ENCODE assay signal across 8 mouse cellular contexts in the genomic region with DNA sequence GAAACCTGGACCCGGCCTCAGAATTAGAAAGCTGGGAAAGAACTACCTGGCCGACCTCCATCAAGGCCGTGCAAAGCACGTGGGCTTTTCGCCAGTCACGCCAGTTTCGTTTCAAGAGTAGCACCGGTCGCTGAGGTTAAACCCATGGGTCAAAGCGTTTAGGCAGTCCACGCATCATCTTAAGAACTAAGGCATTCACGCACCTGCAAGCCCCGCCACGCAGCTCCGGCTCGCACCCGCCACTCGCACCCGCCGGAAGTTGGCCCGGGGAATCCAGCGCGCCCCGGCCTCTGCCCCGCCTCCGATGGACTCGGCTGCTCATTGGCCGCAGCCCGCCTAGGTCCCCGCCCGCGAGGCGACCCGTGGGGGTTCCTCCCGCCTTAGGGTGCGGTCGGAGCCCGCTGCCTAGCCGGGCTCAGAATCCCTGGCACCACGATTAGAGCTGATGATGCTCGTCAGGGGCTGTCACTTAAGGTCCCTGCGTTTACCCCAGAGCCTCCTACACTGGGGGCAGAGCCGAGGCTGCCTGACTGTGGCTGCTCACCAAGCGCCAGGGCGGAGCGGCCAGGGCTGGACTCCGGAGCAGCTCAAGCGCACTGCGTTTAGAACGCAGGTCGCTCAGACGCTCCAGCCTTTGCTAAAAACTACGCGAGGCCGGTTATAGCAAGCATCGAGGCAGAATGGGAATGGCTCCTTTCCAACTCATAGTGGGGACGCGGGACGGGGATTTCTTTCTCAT. TPM values are rescaled to one million over a fixed set of nuclear protein-coding genes. Genes with fewer than 3 reads are reported as not detected.
DNase-seq lines count a peak whose midpoint lies in the region; ATAC-seq and TF ChIP-seq lines count a peak whose summit lies in the region.

Gene Gart (minus strand): TSS at position 272 of the 739 bp plus-strand sequence.

- TF ChIP-seq POLR2A in heart, adult 2 months (IDR thresholded peaks at IDR 0.05; ENCODE audit: insufficient read depth, low read depth, low read length) = peak; percentile 99

- TF ChIP-seq EP300 in heart, adult 2 months (IDR thresholded peaks at IDR 0.05; ENCODE audit: insufficient read depth, low read depth, low read length) = no peak; the same call in 1 of the 2 replicates

- no peaks in the 10 kb centered on the region for H3K27me3 ChIP-seq in embryonic facial prominence, embryonic 13.5 days
- H3K27me3 ChIP-seq in heart, adult 2 months (ENCODE audit: control insufficient read depth, insufficient read depth, low read length) = no peaks in the 10 kb centered on the region
- H3K27me3 ChIP-seq in limb, embryonic 13.5 days = no peaks in the 10 kb centered on the region
- H3K27me3 ChIP-seq in midbrain, embryonic 16.5 days (ENCODE audit: control insufficient read depth, insufficient read depth, low read depth, low read length) = no peaks in the 10 kb centered on the region

- H3K79me2 ChIP-seq in heart, adult 2 months (replicated peaks; ENCODE audit: control insufficient read depth, insufficient read depth, low read length) = peaks cover 2% of the 10 kb centered on the region; the same call in 1 of the 2 replicates

- peak; percentile 88 for ATAC-seq in embryonic facial prominence, embryonic 13.5 days (ENCODE audit: insufficient number of reproducible peaks, insufficient read depth, low FRiP score, low TSS enrichment, low read depth)
- peak; percentile 86 for ATAC-seq in limb, embryonic 13.5 days (ENCODE audit: low FRiP score, low read depth)
- peak; percentile 92 for ATAC-seq in midbrain, embryonic 16.5 days

- DNase-seq in 3134 (ENCODE audit: extremely low read depth, insufficient read length, low spot score) = peak; percentile 91
- peak; percentile 97 to 99 for DNase-seq in adrenal gland, postnatal 36 days
- DNase-seq in heart, adult 2 months = peak; percentile 96 to 97
- DNase-seq in kidney, adult 8-10 months = peak; percentile 92 to 93
- peak; percentile 90 to 95 for DNase-seq in spleen, postnatal 14 days (ENCODE audit: low spot score in 2 of 2)

- TF ChIP-seq CTCF in heart, adult 2 months (IDR thresholded peaks at IDR 0.05) = no peak

- H3K9ac ChIP-seq in embryonic facial prominence, embryonic 13.5 days = peak within 1 kb of the TSS; percentile 93
- H3K9ac ChIP-seq in heart, adult 2 months (ENCODE audit: low read depth, low read length) = peak within 1 kb of the TSS; percentile 93
- peak within 1 kb of the TSS; percentile 89 for H3K9ac ChIP-seq in limb, embryonic 13.5 days
- H3K9ac ChIP-seq in midbrain, embryonic 16.5 days (ENCODE audit: low read depth, low read length) = peak within 1 kb of the TSS; percentile 86

- peak within 1 kb of the TSS; percentile 98 for H3K27ac ChIP-seq in embryonic facial prominence, embryonic 13.5 days
- peak within 1 kb of the TSS; percentile 99 for H3K27ac ChIP-seq in heart, adult 2 months
- peak within 1 kb of the TSS; percentile 98 for H3K27ac ChIP-seq in limb, embryonic 13.5 days
- H3K27ac ChIP-seq in midbrain, embryonic 16.5 days (ENCODE audit: low read length) = peak within 1 kb of the TSS; percentile 96

- peaks cover 12% of the 10 kb centered on the region for H3K4me1 ChIP-seq in embryonic facial prominence, embryonic 13.5 days
- peaks cover 6% of the 10 kb centered on the region for H3K4me1 ChIP-seq in heart, adult 2 months (ENCODE audit: control insufficient read depth, insufficient read depth, low read length)
- peaks cover 17% of the 10 kb centered on the region for H3K4me1 ChIP-seq in limb, embryonic 13.5 days
- H3K4me1 ChIP-seq in midbrain, embryonic 16.5 days (ENCODE audit: control insufficient read depth, insufficient read depth, low read length) = peaks cover 20% of the 10 kb centered on the region

- peak within 1 kb of the TSS; percentile 79 for H3K4me3 ChIP-seq in embryonic facial prominence, embryonic 13.5 days
- peak within 1 kb of the TSS; percentile 75 for H3K4me3 ChIP-seq in heart, adult 2 months
- peak within 1 kb of the TSS; percentile 75 for H3K4me3 ChIP-seq in limb, embryonic 13.5 days
- peak within 1 kb of the TSS; percentile 86 for H3K4me3 ChIP-seq in midbrain, embryonic 16.5 days (ENCODE audit: low read depth, low read length)

- H3K36me3 ChIP-seq in embryonic facial prominence, embryonic 13.5 days = peaks cover 20% of the 10 kb centered on the region
- peaks cover 9% of the 10 kb centered on the region for H3K36me3 ChIP-seq in heart, adult 2 months (ENCODE audit: control insufficient read depth, insufficient read depth, low read length)
- peaks cover 19% of the 10 kb centered on the region for H3K36me3 ChIP-seq in limb, embryonic 13.5 days
- peaks cover under 1% of the 10 kb centered on the region; the same call in 1 of the 2 replicates for H3K36me3 ChIP-seq in midbrain, embryonic 16.5 days (ENCODE audit: control insufficient read depth, insufficient read depth, low read length)

- WGBS in embryonic facial prominence, embryonic 13.5 days = under 1% methylated on average over 59 of the region's 59 CpGs
- under 1% methylated on average over 59 of the region's 59 CpGs for WGBS in heart, adult 2 months
- WGBS in limb, embryonic 13.5 days = under 1% methylated on average over 59 of the region's 59 CpGs
- WGBS in midbrain, embryonic 16.5 days = under 1% methylated on average over 59 of the region's 59 CpGs

- no peaks in the 10 kb centered on the region for H3K9me3 ChIP-seq in embryonic facial prominence, embryonic 13.5 days
- H3K9me3 ChIP-seq in limb, embryonic 13.5 days = no peaks in the 10 kb centered on the region
- H3K9me3 ChIP-seq in midbrain, embryonic 16.5 days (replicated peaks; ENCODE audit: control insufficient read depth, low read length, poor library complexity, severe bottlenecking) = no peaks in the 10 kb centered on the region

- intact Hi-C loops in heart, adult 2 months (cut with DNase I) = loop anchor here (2.0 to 10.0 kb wide), 4 partner anchors 16 to 282 kb away; partner anchors contain the start of genes Donson and Tmem50b

- peak within 1 kb of the TSS; percentile 88 for H3K4me2 ChIP-seq in embryonic facial prominence, embryonic 13.5 days
- H3K4me2 ChIP-seq in limb, embryonic 13.5 days (replicated peaks) = peak within 1 kb of the TSS; percentile 87
- peak within 1 kb of the TSS; percentile 68 for H3K4me2 ChIP-seq in midbrain, embryonic 16.5 days (ENCODE audit: low read length)

RNA-seq across cellular contexts. Expression of gene Gart, which starts in this region (rescaled TPM):
- 100 to 1,000 TPM; 107 to 120 TPM for total RNA-seq in adrenal gland, postnatal 36 days (2021)
- 110 and 111 TPM in 2 replicates for polyA plus RNA-seq in embryonic facial prominence, embryonic 13.5 days (2015; fragmentation: Nextera tagmentation; extraction: Ambion mirVana)
- 10 to 100 TPM; 62.7 to 66.2 TPM for total RNA-seq in heart, adult 2 months (2021)
- 25.0 and 43.4 TPM in 2 replicates for polyA plus RNA-seq in heart, adult 2 months (2012; rRNA removed)
- polyA plus RNA-seq in limb, embryonic 13.5 days (2015; fragmentation: Nextera tagmentation; extraction: Ambion mirVana) = 110 and 114 TPM in 2 replicates
- 55.2 and 62.5 TPM in 2 replicates for polyA plus RNA-seq in midbrain, embryonic 16.5 days (2015; fragmentation: Nextera tagmentation; extraction: Ambion mirVana)

Comparison
In these comparisons a context has a peak if more than half of its experiments do, and no peak if none do; other contexts are left out.
1. Peak in every context shown above with its lines: DNase-seq, ATAC-seq, H3K4me3 ChIP-seq and H3K27ac ChIP-seq.